Mouse (Mus musculus) cerebellum, adult (tissue): ENCODE measurements around the gene Cmah.

Source experiments
- ATAC-seq: cut with Nextera tagmentation; 2 replicates; pipeline ENCODE4 v1.9.2; 2017; ENCODE audit warnings: mild to moderate bottlenecking, moderate library complexity, mixed read lengths; ENCODE audit not compliant: insufficient number of reproducible peaks, low FRiP score, low TSS enrichment

The Cmah gene

GRCm38 (mm10) chr13:24327201-24327600 lies at the start of gene Cmah:
Cmah (plus strand) TSS chr13:24327404.
- ATAC-seq, result no peak

GRCm38 (mm10) chr13:24279407-24279761 lies 47.8 kb upstream of the Cmah start:
- ATAC-seq, result no peak

GRCm38 (mm10) chr13:24279762-24280438 lies 47.3 kb upstream of the Cmah start:
- ATAC-seq, result no peak

GRCm38 (mm10) chr13:24280439-24281431 lies 46.5 kb upstream of the Cmah start, which contains the start of gene Carmil1:
Carmil1 (minus strand) TSS chr13:24280795.
- peak; percentile 88 for ATAC-seq

GRCm38 (mm10) chr13:24287381-24287780 lies 39.8 kb upstream of the Cmah start:
- peak; percentile 77 for ATAC-seq

- peak; percentile 26; the same call in 1 of the 2 replicates for ATAC-seq
Observed at GRCm38 (mm10) chr13:24297252-24297651, 30.0 kb upstream of the Cmah start.

- no peak for ATAC-seq
Observed at GRCm38 (mm10) chr13:24305486-24305885, 21.7 kb upstream of the Cmah start.

GRCm38 (mm10) chr13:24306248-24306647 lies 21.0 kb upstream of the Cmah start:
- no peak for ATAC-seq

GRCm38 (mm10) chr13:24311011-24311940 lies 15.9 kb upstream of the Cmah start:
- ATAC-seq, result no peak

GRCm38 (mm10) chr13:24316563-24316962 lies 10.6 kb upstream of the Cmah start:
- ATAC-seq, result no peak

- no peak; the same call in 1 of the 2 replicates for ATAC-seq
Observed at GRCm38 (mm10) chr13:24318618-24319017, 8.6 kb upstream of the Cmah start.

- no peak for ATAC-seq
Observed at GRCm38 (mm10) chr13:24321313-24321712, 5.9 kb upstream of the Cmah start.

GRCm38 (mm10) chr13:24328036-24328817 lies 1.0 kb downstream of the Cmah start:
- ATAC-seq, result no peak

GRCm38 (mm10) chr13:24330128-24330527 lies 2.9 kb downstream of the Cmah start:
- no peak for ATAC-seq

- no peak for ATAC-seq
Observed at GRCm38 (mm10) chr13:24330836-24331523, 3.8 kb downstream of the Cmah start.

- ATAC-seq, result no peak
Observed at GRCm38 (mm10) chr13:24332537-24332936, 5.3 kb downstream of the Cmah start.

GRCm38 (mm10) chr13:24336818-24337217 lies 9.6 kb downstream of the Cmah start:
- no peak for ATAC-seq

- no peak for ATAC-seq
Observed at GRCm38 (mm10) chr13:24337874-24338273, 10.7 kb downstream of the Cmah start.

- ATAC-seq, result no peak
Observed at GRCm38 (mm10) chr13:24338343-24338861, 11.2 kb downstream of the Cmah start.
